Mouse (Mus musculus) testis, postnatal 14 days (tissue): ENCODE measurements around the gene Adcy7.

Source experiments
- DNase-seq: peaks from one replicate; pipeline ENCODE4 v3.0.0; 2021; ENCODE audit warnings: low spot score

Adcy7 gene

GRCm38 (mm10) chr8:88272231-88273050, at the start of gene Adcy7:
TSS of gene Adcy7 (plus strand) at chr8:88272403.
- DNase-seq = peak; percentile 59

DNA sequence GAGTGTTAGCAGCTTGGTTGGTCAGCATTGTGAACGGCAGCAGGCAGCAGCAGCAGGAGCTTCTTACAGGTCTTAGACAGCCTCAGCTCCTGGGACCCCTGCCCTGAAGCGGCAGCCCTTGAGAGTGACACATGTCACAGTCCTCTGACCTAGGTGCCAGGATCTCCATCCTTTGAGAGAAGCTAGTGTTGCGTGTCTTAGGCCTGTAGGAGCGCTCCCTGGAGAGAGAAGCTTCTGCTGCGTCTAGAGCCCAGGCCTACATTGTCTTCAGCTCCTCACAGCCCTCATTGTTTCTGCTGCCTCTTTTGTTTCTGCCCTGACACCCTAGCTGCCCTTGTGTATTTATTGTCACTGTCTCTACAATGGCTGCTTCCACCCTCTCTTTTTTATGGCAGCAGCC, 46.8 kb upstream of the Adcy7 start:
- DNase-seq = no peak

DNA sequence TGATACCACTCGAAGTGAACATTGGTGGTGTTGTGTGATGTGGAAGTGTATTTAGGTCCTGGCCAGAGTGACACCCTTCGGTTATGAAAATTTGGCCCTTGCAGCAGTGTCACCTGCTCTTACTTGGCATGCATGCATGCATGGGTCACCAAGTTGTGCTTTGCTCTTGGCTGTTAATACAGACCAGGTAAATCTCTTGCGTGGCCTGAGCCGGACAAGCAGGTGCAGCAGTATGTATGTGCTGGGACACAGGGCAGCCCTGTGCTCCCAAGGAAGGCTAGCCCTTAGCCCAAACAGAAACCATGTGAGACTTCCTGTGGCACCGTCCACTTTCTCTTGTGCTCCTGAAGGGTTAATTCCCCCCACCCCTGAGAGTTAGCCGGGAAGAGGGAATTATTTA, 44.4 kb upstream of the Adcy7 start:
- no peak for DNase-seq

DNA sequence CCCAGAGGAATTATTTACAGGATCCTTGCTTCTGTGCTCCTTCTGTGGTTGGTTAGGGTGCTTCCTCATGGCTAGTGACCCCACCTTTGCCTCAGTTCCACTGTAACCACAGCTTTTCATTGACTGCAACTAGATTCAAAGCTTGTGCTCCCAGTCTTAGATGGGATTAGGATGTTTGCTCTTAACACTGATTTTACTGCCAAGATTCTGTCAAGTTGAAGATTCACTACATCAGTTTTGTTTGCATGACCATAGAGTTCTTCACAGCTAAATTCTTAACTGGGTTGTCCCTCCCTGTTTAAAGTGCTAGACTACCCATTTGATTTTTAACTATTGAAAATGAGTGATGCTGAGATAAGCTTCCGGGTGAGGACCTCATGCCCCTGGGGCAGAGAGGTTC, 43.9 kb upstream of the Adcy7 start:
- no peak for DNase-seq

DNA sequence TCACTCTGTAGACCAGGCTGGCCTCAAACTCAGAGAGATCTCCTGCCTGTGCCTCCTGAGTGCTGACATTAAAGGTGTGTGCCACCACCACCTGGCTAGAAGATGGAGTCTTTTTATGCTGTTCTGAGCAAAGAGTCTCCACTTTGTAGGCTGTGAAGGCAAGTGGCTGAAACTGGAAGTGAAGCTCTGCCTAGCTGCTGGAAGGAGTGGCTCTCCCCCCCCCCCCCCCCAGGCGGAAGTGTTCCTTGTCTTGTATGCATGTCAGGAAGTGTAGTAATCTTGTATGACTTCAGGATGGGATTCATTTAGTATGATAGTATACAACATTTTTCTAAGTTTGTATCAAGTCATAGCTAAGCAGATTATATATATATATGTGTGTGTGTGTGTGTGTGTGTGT, 43.4 kb upstream of the Adcy7 start:
- no peak for DNase-seq

GRCm38 (mm10) chr8:88236666-88237065, 35.5 kb upstream of the Adcy7 start:
- no peak for DNase-seq

- DNase-seq = no peak
Observed at GRCm38 (mm10) chr8:88237606-88238005, 34.6 kb upstream of the Adcy7 start.

GRCm38 (mm10) chr8:88239277-88239676, 32.9 kb upstream of the Adcy7 start:
- no peak for DNase-seq

- DNase-seq = no peak
Observed at GRCm38 (mm10) chr8:88241871-88242270, 30.3 kb upstream of the Adcy7 start.

GRCm38 (mm10) chr8:88244298-88244697, 27.9 kb upstream of the Adcy7 start:
- DNase-seq = no peak

DNA sequence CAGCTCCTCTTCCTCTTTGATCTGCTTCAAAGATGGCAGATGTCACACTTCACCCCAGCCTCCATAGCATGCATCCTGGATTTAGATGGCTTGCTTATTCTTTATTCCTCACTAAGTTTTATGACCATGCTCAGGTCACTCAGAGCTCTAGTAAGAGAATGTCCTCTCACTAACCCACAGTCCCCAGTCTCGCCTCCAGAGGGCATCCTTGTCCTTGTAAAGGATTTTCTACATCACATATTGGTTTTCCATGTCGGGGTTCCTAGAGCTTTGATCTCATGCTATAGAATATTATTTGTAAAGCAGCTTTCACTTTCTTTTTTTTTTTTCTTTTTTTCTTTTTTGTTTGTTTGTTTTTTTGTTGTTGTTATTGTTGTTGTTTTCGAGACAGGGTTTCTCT, 19.4 kb upstream of the Adcy7 start:
- DNase-seq = no peak

DNA sequence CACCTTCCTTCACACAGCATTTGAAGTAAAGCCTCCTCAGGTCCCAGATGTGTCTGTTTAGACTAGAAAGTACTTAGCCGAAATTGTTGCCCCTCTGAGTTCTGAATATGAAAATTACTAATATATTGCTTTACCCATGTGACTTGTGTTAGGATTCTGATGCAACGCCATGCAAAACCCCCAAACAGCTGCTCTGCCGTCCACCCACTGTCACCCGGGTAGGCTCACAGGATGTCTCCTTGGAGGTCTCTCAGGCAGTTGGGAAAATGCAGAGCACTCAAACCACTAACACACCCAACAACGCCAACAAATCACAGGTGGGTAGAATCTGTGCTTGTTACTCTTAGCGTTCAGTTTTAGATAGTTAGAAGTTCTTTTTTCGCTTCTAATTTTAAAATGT, 17.2 kb upstream of the Adcy7 start:
- DNase-seq = no peak

- no peak for DNase-seq
Observed at GRCm38 (mm10) chr8:88258024-88258423, 14.2 kb upstream of the Adcy7 start.

- no peak for DNase-seq
Observed at GRCm38 (mm10) chr8:88258544-88258943, 13.7 kb upstream of the Adcy7 start.

DNA sequence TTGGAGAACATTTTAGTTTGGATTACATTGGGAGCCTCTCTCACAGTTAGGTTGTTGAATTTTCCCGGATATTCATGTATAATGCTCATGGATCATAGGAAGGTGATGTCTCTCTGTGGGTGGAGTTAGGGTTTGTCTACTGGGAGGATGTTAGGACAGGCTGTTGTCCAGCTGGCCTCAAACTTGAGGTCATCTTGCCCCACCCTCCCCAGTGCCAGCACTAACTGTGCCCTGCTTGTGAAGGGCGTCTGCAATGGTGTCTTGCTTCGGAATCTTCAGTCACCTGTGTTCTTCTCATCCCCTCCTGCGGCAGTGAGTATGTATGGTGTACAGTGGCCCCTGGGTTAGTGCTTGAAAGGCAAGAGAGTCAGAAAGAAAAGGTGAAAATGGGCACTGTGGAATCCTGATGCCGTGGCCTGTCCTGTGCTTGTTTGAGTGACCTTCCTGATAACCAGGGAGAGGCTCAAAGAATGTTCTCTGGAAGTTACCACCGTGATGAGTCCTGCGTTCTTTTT, 11.7 kb upstream of the Adcy7 start:
- no peak for DNase-seq

DNA sequence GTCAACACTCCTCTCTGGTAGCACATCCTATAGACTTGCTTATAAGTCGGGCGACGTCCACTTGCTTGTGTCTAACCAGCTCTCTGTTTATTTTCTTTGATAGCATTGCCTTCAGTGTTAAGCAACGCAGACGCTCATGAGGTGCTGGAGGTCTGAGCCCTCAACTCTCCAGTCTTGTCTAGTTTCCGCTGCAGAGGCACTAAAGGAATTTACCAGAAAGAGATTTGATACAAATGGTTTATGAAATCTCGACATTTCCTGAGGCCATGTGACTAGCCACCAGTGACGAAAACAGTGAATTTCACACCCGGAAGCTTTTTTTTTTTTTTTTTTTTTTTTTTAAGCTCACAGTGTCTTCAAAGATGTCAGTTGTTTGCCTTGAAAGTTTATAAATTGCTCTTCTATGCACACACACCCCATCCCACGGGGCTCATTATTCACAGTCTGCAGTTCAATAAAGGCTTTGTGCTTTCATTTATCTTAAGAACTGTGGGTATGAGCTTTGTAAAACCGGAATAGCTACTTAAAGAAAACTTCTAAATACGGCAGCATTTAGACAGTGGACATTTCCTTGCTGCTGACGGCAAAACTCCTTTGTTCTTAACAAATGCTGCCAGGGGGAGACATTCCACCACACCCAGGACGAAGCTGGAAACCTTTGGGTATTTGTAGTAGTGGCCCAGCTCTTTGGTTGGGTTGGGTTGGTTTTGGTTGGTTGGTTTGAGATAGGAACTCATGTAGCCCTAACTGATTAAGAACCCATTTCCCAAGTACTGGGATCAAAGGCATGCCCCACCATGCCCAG, 9.2 kb upstream of the Adcy7 start:
- no peak for DNase-seq

DNA sequence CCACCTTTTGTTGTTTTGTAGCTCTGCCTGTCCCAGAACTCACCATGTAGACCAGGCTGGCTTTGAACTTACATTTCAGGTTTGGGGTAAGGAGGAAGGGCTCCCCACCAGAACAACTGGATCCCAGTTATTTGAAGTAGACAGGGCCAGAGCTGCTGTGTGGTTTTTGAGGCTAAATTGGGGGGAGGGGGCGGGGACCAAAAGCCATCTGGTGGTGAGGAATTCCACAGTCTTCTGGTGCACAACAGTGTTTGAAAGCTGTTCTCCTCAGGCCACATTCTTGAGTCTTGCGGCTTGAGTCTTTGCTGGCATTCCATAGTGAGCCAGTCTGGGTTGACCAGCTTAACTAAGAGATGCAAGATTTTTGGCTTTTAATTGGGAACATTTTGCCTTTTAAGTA, 6.7 kb upstream of the Adcy7 start:
- no peak for DNase-seq

DNA sequence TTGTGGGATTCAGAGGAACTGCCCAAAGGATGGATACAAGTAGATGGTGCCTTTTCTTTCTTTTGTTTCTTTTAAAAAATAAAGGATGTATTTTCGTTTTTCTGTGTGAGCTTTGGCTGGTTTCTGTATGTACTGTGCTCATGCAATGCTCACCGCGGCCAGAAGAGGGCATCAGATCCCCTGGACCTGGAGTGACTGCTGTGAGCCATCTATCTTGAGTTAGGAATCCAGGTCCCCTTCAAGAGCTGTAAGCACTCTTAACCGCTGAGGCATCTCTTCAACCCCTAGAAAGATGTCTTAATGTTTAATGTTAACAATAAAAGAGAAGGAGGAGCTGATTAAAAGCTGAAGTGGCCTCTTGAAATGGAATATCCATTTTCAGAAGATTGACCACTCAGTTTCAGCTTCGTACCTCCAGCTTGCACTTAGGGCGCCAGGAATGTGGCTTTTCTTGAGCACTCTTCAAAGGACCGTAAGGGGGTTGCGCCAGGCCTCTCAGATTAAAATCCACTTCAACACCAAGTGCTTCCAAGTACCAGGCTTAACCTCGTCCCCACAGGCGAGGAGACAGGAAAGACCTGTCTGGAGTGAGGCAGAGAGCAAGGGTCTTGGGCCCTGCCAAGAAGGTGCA, 5.9 kb upstream of the Adcy7 start:
- no peak for DNase-seq

DNA sequence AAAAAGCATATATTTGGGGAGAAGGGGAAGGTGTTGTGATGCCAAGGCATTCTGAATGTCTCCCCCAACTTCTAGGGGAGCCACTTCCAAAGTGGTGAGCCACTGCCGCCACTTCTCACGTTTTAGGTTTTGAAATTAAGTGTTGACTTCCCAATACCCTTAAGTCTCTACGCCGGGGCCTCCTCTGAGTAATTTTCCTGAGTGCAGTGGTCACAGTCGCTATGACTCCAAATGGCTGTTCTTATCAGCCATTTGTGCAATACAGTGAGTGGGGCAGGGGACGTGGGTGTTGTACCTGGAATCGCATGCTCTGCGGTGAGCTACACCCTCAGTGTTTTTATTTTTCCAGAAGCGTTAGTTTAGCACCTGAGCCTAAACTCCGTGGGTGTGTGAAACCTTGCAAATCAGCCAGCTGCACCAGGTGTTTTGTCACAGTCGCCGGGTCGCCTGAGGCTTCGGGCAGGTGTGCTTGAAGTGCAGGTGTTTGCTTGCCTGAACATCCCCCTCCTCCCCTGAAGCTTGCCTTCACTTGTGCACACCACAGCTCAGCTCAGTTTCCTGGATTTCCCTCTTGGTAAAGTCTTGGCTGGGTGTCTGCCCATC, 5.3 kb upstream of the Adcy7 start:
- DNase-seq = no peak

GRCm38 (mm10) chr8:88269107-88269875, 2.9 kb upstream of the Adcy7 start:
- DNase-seq = no peak

DNA sequence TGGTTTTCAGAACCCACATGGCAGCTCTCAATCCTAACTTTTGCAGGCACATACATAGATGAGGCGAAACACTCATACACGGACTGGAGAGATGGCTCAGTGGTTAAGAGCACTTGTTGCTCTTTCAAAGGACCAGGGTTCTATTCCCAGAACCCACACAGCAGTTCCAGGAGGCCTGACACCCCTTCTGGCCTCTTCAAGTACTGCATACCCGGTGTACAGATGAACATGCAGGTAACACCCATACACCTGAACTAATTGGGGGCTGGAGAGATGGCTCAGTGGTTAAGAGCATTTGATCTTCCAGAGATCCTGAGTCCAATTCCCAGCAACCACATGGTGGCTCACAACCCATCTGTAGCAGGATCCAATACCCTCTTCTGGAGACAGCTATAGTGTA, 2.1 kb upstream of the Adcy7 start:
- no peak for DNase-seq

GRCm38 (mm10) chr8:88273051-88273430, 838 bp downstream of the Adcy7 start:
- DNase-seq = no peak
